Mouse (Mus musculus) midbrain, postnatal 0 days (tissue): ENCODE results near the gene Micu1. TPM values are rescaled to one million over a fixed set of nuclear protein-coding genes. Genes with fewer than 3 reads are reported as not detected.
"Not testable (repeated sequence)": the region's sequence is repeated elsewhere in the genome, so short reads cannot be mapped to it uniquely, and the experiment has no call there.

Source experiments
- ATAC-seq: fragments of 200-750 bp; cut with Nextera tagmentation; 2 replicates; pipeline ENCODE4 v1.8.0; 2017; ENCODE audit warnings: moderate number of reproducible peaks, mild to moderate bottlenecking, moderate TSS enrichment, moderate library complexity; ENCODE audit not compliant: low FRiP score
- DNase-seq: peaks from one replicate; pipeline ENCODE4 v3.0.0-alpha.2; 2015; ENCODE audit warnings: low spot score
- H3K27ac ChIP-seq: fragments of 300-500 bp; sonication (generic); 2 replicates; pipeline ENCODE4 v1.5.1; 2014; ENCODE audit warnings: low read depth, mild to moderate bottlenecking, low read length, mixed read lengths
- H3K27me3 ChIP-seq: fragments of 300-500 bp; sonication (generic); 2 replicates; pipeline ENCODE4 v1.6.1; 2014; ENCODE audit warnings: low read length, control low read depth, mixed read lengths; ENCODE audit not compliant: insufficient read depth
- H3K36me3 ChIP-seq: fragments of 300-500 bp; sonication (generic); 2 replicates; pipeline ENCODE4 v1.6.1; 2014; ENCODE audit warnings: low read length, control low read depth, mixed read lengths; ENCODE audit not compliant: insufficient read depth
- H3K4me1 ChIP-seq: fragments of 300-500 bp; sonication (generic); 2 replicates; pipeline ENCODE4 v1.6.1; 2014; ENCODE audit warnings: mild to moderate bottlenecking, control low read depth, antibody characterized with exemption, low read length, mixed read lengths; ENCODE audit not compliant: insufficient read depth
- H3K4me2 ChIP-seq: fragments of 300-500 bp; sonication (generic); 2 replicates; pipeline ENCODE4 v1.6.1; 2014; ENCODE audit warnings: low read depth, mild to moderate bottlenecking, low read length, mixed read lengths; ENCODE audit not compliant: poor library complexity, severe bottlenecking
- H3K4me3 ChIP-seq: fragments of 300-500 bp; sonication (generic); 2 replicates; pipeline ENCODE4 v1.5.1; 2014; ENCODE audit warnings: low read depth, mild to moderate bottlenecking, low read length, moderate library complexity
- H3K9ac ChIP-seq: fragments of 300-500 bp; sonication (generic); replicated peaks from 2 replicates; pipeline ENCODE4 v1.6.1; 2014; ENCODE audit warnings: mild to moderate bottlenecking, low read length, moderate library complexity, mixed read lengths; ENCODE audit not compliant: poor library complexity, severe bottlenecking
- H3K9me3 ChIP-seq: fragments of 300-500 bp; sonication (generic); 2 replicates; pipeline ENCODE4 v1.6.1; 2016; ENCODE audit warnings: low read length, control low read depth
- CTCF ChIP-seq: IDR thresholded peaks from 2 replicates; pipeline ENCODE4 v1.5.1; 2016; ENCODE audit warnings: antibody characterized with exemption, mild to moderate bottlenecking
- WGBS: fragments of 180-500 bp; shearing (Covaris S2); extraction: QIAGEN DNeasy Blood & Tissue Kit; methylation state at CpG from one replicate; pipeline ENCODE4 v1.1.7; 2014; 5-methylcytosine and 5-hydroxymethylcytosine counted together
- polyA plus RNA-seq: library from polyadenylated mRNA; unstranded; fragments of >200 nt; fragmentation: Nextera tagmentation; extraction: Ambion mirVana; gene quantifications from 2 replicates; pipeline ENCODE4 v1.2.1, GENCODE M21; 2015
- total RNA-seq: library from RNA; depleted of rRNA; stranded (reverse); fragments of >200 nt; gene quantifications from 2 replicates; pipeline ENCODE4 v1.2.3, GENCODE M21; 2014

The Micu1 gene
- total and polyA plus RNA-seq, 2 experiments from 2014 or later = 61.1 to 70.9 TPM

DNA sequence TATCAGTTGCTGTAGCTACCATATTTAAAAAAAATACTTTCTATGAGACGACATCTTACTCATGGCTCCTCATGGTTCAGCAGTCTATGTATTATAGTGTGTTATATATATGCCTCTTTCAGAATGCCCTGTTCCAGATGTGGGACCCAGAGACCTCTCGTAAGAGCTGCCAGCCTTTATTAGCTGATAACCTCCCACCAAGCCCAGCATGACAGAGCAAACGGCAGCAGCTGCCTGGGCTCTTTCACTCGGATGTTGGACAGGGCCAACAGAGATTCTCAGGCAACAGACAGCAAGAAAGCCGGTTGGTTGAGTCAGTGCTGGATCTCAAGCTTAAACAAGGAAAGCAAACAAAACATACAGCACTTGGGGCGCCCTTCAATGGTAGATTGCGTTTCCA is 33.8 kb upstream of the Micu1 start:
- H3K4me2 ChIP-seq = no peak overlapping the region
- DNase-seq (no peak), ATAC-seq (no peak)
- no peak overlapping the region for H3K27ac ChIP-seq
- no peaks in the 10 kb centered on the region for H3K9me3 ChIP-seq
- no peak for TF ChIP-seq CTCF
- WGBS = 71% methylated on average over 7 of the region's 7 CpGs
- no peaks in the 10 kb centered on the region for H3K4me1 ChIP-seq
- no peaks in the 10 kb centered on the region for H3K36me3 ChIP-seq
- no peak overlapping the region for H3K4me3 ChIP-seq
- no peaks in the 10 kb centered on the region for H3K27me3 ChIP-seq
- no peak overlapping the region for H3K9ac ChIP-seq

DNA sequence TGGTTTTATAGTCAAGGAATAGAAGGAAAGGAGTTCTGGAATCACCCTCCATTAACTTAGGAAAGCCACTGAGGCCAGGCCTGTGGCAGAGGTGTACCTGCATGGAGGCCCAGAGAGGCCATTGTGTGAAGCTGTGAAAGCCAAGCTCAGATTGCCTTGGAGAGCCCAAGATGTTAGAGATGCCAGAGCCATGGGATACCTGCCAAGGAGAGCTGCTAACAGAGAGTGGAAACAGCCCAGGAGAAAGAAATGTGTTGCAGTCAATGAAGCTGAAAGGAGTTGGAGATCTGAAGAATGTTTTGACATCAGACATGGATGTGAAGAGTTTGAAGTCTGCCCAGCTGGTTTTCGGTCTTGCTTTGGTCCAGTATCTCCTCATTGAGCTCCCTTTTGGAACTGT is 24.4 kb upstream of the Micu1 start:
- no peak overlapping the region for H3K27ac ChIP-seq
- WGBS = 88% methylated on average over 1 of the region's 1 CpGs
- no peak overlapping the region for H3K4me3 ChIP-seq
- H3K4me1 ChIP-seq = no peaks in the 10 kb centered on the region
- ATAC-seq (no peak), DNase-seq (no peak)
- no peak overlapping the region for H3K9ac ChIP-seq
- H3K4me2 ChIP-seq = no peak overlapping the region
- no peaks in the 10 kb centered on the region for H3K36me3 ChIP-seq
- no peaks in the 10 kb centered on the region for H3K27me3 ChIP-seq
- H3K9me3 ChIP-seq = no peaks in the 10 kb centered on the region
- TF ChIP-seq CTCF = no peak

DNA sequence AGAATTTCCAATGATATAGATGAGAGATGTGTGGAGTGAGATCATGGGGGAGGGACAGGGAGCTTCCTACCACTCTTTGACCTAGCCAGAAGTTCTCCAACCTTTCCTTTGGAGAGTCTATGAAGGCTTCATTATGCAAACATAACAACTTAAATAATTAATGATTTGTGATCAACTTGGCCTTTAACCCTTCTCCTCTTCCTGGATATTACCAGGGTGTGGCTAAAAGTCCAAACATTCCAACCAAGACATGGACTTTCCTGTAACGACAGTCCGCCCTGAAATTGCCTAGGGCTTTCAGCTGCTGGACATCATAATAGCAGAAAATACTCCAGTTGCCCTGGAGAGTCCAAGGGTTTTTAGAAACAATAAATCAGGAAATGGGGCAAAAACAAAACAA is 23.1 kb upstream of the Micu1 start:
- 90% methylated on average over 2 of the region's 2 CpGs for WGBS
- TF ChIP-seq CTCF = no peak

DNA sequence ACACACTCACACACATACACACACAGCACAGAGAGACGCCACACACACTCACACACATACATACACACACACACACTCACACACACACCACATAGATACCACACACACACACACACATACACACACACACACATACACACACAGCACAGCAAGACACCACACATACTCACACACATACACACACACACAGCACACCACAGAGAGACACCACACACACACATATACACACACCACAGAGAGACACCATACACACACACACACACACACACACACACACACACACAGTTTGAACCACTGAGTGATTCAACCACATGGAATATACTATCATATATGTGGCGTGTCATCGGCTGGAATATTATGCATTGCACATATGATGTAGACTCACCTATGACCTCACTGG is 16.7 kb upstream of the Micu1 start:
- H3K4me3 ChIP-seq, H3K4me1 ChIP-seq, H3K4me2 ChIP-seq, H3K36me3 ChIP-seq, H3K27me3 ChIP-seq, DNase-seq, H3K27ac ChIP-seq, ATAC-seq, H3K9ac ChIP-seq, H3K9me3 ChIP-seq: not testable (repeated sequence)
- 99% methylated on average over 3 of the region's 3 CpGs for whole genome bisulfite sequencing

More for the DNA sequence above, 23.1 kb upstream of the Micu1 start:
- DNase-seq = no peak
- Histone ChIP-seq H3K9me3 (no peaks in the 10 kb centered on the region), H3K36me3 (no peaks in the 10 kb centered on the region), H3K4me3 (no peak overlapping the region), H3K27me3 (no peaks in the 10 kb centered on the region), H3K4me1 (no peaks in the 10 kb centered on the region), H3K4me2 (no peak overlapping the region), H3K27ac (no peak overlapping the region), H3K9ac (no peak overlapping the region)
- no peak for ATAC-seq

DNA sequence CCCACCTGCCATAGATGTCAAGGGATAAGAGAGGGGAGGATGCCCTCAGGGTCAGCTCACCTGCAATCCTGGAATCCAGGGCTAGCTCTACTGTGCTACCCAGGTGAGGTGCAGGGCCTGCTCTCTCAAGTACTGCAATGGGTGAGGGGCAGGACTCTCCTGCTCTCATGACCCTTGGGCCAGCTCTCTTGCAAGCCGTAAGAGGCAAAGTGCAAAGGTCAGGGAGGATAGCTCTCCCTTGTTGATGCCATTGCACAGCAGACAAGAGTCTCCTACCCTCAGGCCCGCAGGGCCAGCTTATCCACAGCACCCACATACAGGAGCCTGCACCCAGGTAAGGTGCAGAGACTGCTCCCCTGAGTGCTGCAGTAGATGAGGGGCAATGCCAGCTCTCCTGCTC is 15.2 kb upstream of the Micu1 start:
- no peak overlapping the region for H3K4me2 ChIP-seq
- 81% methylated on average over 2 of the region's 2 CpGs for WGBS
- no peaks in the 10 kb centered on the region for H3K4me1 ChIP-seq
- H3K9me3 ChIP-seq = no peaks in the 10 kb centered on the region
- TF ChIP-seq CTCF = no peak
- H3K4me3 ChIP-seq = no peak overlapping the region
- no peak for ATAC-seq
- DNase-seq = no peak
- H3K9ac ChIP-seq = no peak overlapping the region
- no peak overlapping the region for H3K27ac ChIP-seq
- no peaks in the 10 kb centered on the region for H3K36me3 ChIP-seq
- H3K27me3 ChIP-seq = no peaks in the 10 kb centered on the region

DNA sequence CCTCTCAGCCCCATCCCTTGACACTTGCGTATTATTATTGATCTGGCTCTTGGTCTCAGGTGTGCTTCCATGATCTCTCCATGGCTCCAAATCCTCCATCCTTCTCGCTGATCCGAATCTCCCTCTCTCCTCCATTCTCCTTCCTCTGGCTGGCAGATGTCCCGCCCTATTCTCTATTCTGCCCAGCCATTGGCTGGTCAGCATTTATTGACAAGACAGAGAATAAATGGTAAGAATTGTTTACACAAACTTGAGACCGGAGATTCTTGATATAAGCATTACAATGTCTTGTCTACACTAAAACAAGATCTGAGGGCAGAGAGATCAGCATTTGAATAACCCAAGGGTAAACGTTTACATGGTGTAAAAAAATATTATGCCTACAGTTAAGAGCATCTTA is 12.4 kb upstream of the Micu1 start:
- H3K9me3 ChIP-seq = no peaks in the 10 kb centered on the region
- H3K36me3 ChIP-seq = no peaks in the 10 kb centered on the region
- H3K4me2 ChIP-seq = no peak overlapping the region
- no peak overlapping the region for H3K9ac ChIP-seq
- TF ChIP-seq CTCF = no peak
- 55% methylated on average over 6 of the region's 6 CpGs for WGBS
- H3K27ac ChIP-seq = no peak overlapping the region
- DNase-seq (no peak), ATAC-seq (no peak)
- no peaks in the 10 kb centered on the region for H3K4me1 ChIP-seq
- H3K4me3 ChIP-seq = no peak overlapping the region
- no peaks in the 10 kb centered on the region for H3K27me3 ChIP-seq

DNA sequence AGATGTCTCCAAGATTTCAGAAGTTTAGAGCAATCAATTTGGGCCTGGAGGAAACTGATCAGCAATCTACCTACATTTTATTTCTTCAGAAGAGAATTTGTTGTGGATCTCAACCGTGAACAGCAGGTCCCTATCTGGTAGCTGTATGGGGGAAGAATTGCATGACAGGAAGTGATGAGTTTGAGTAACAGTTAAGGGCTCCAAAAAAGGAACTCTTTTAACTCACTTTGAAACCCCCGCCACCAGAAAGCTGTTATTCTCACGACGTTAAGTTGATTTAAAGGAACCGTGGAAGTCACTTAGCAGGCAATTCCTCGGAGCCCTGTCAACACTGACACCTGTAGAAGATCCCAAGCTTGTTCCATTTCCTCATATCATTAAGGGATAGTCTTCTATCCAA is 9.8 kb upstream of the Micu1 start:
- Histone ChIP-seq H3K36me3 (no peaks in the 10 kb centered on the region), H3K4me2 (no peak overlapping the region), H3K4me1 (no peaks in the 10 kb centered on the region), H3K4me3 (no peak overlapping the region), H3K27ac (no peak overlapping the region), H3K27me3 (no peaks in the 10 kb centered on the region), H3K9ac (no peak overlapping the region), H3K9me3 (no peaks in the 10 kb centered on the region)
- TF ChIP-seq CTCF = no peak
- no peak for DNase-seq
- 81% methylated on average over 6 of the region's 6 CpGs for WGBS
- no peak for ATAC-seq
